Mouse (Mus musculus) MEL (cell line): ENCODE measurements at regions not wholly inside any gene's neighbourhood (a gene's known extent, or its start where the extent isn't known, plus 50 kb on each side); places are given as distances from the start of the nearest gene placed in this dataset.

ENCODE experiments used
- CHD2 ChIP-seq: IDR thresholded peaks from 2 replicates; pipeline ENCODE4 v1.6.1; 2011; ENCODE audit warnings: low read length, improper control_type of control experiment
- CTCF ChIP-seq, 3 experiments: IDR thresholded peaks in 2 of 3; conservative IDR thresholded peaks in 1 of 3; 2 replicates each; pipeline ENCODE4 v1.5.1; 2011 to 2012; ENCODE audit warnings: low read length in 3 of 3, low read depth in 2 of 3, mild to moderate bottlenecking in 2 of 3, improper control_type of control experiment in 1 of 3, inconsistent platforms in 1 of 3, mixed read lengths in 1 of 3, moderate library complexity in 1 of 3; ENCODE audit not compliant: control insufficient read depth in 1 of 3, insufficient read depth in 1 of 3, poor library complexity in 1 of 3, severe bottlenecking in 1 of 3
- HCFC1 ChIP-seq: IDR thresholded peaks from 2 replicates; pipeline ENCODE4 v1.6.1; 2012; ENCODE audit warnings: low read depth, mild to moderate bottlenecking, inconsistent platforms, low read length, improper control_type of control experiment, moderate library complexity
- MAFK ChIP-seq: IDR thresholded peaks from 2 replicates; pipeline ENCODE4 v1.6.1; 2011; ENCODE audit warnings: low read depth, mild to moderate bottlenecking, low read length, improper control_type of control experiment, borderline replicate concordance
- MAX ChIP-seq: IDR thresholded peaks from 2 replicates; pipeline ENCODE4 v1.6.1; 2011; ENCODE audit warnings: low read length, improper control_type of control experiment
- MEF2A ChIP-seq: IDR thresholded peaks from 2 replicates; pipeline ENCODE4 v1.6.1; 2014; ENCODE audit warnings: low read depth, mild to moderate bottlenecking, inconsistent platforms, low read length, improper control_type of control experiment; ENCODE audit not compliant: poor library complexity, insufficient replicate concordance, severe bottlenecking; ENCODE audit errors: extremely low read depth
- MYC ChIP-seq: IDR thresholded peaks from 2 replicates; pipeline ENCODE4 v1.6.1; 2011; ENCODE audit warnings: low read depth, mild to moderate bottlenecking, low read length, improper control_type of control experiment, moderate library complexity
- POLR2A ChIP-seq, 2 experiments: IDR thresholded peaks; 2 replicates each; pipeline ENCODE4 v1.6.1; 2011 to 2012; ENCODE audit warnings: low read length in 2 of 2, mild to moderate bottlenecking in 2 of 2, control low read depth in 1 of 2, improper control_type of control experiment in 1 of 2, low read depth in 1 of 2, moderate library complexity in 1 of 2; ENCODE audit not compliant: control insufficient read depth in 1 of 2, insufficient read depth in 1 of 2, poor library complexity in 1 of 2
- POLR2AphosphoS2 ChIP-seq: IDR thresholded peaks from 2 replicates; pipeline ENCODE4 v1.6.1; 2011; ENCODE audit warnings: low read length, improper control_type of control experiment
- SMC3 ChIP-seq: IDR thresholded peaks from 2 replicates; pipeline ENCODE4 v1.6.1; 2011; ENCODE audit warnings: low read depth, low read length, improper control_type of control experiment
- UBTF ChIP-seq: IDR thresholded peaks from 2 replicates; pipeline ENCODE4 v1.6.1; 2012; ENCODE audit warnings: low read depth, mild to moderate bottlenecking, inconsistent platforms, low read length, improper control_type of control experiment, moderate library complexity, borderline replicate concordance; ENCODE audit not compliant: insufficient read depth
- USF1 ChIP-seq: IDR thresholded peaks from 2 replicates; pipeline ENCODE4 v1.6.1; 2014; ENCODE audit warnings: low read depth, mild to moderate bottlenecking, inconsistent platforms, low read length, improper control_type of control experiment, moderate library complexity
- USF2 ChIP-seq, 2 experiments: IDR thresholded peaks; 2 replicates each; pipeline ENCODE4 v1.6.1; 2011 to 2012; ENCODE audit warnings: improper control_type of control experiment in 2 of 2, low read length in 2 of 2, borderline replicate concordance in 1 of 2, inconsistent platforms in 1 of 2, low read depth in 1 of 2, mild to moderate bottlenecking in 1 of 2; ENCODE audit not compliant: insufficient read depth in 1 of 2

GRCm38 (mm10) chr13:43891928-43892327, 107.4 kb downstream of the Cd83 start:
- TF ChIP-seq POLR2A (IDR thresholded peaks at IDR 0.05; ENCODE audit: control insufficient read depth in 1 of 2, insufficient read depth in 1 of 2, low read depth in 1 of 2, low read length in 2 of 2, poor library complexity in 1 of 2) (no peak), SMC3 (no peak), MEF2A (no peak), USF2 (IDR thresholded peaks at IDR 0.05; ENCODE audit: borderline replicate concordance in 1 of 2, insufficient read depth in 1 of 2, low read depth in 1 of 2, low read length in 2 of 2) (no peak), POLR2AphosphoS2 (no peak), CHD2 (no peak), MAFK (no peak), USF1 (no peak), UBTF (no peak), CTCF (IDR thresholded peaks at IDR 0.05 in 2 of 3, conservative IDR thresholded peaks at IDR 0.05 in 1 of 3; ENCODE audit: control insufficient read depth in 1 of 3, insufficient read depth in 1 of 3, low read depth in 2 of 3, low read length in 3 of 3, poor library complexity in 1 of 3, severe bottlenecking in 1 of 3) (no peak), HCFC1 (no peak), MAX (no peak), MYC (no peak)
